ENCODE assay signal across 10 mouse cellular contexts in genomic region chr5:137455866-137456591, GRCm38 (mm10). TPM values are rescaled to one million over a fixed set of nuclear protein-coding genes. Genes with fewer than 3 reads are reported as not detected.
DNase-seq lines count a peak whose midpoint lies in the region; ATAC-seq and TF ChIP-seq lines count a peak whose summit lies in the region.
"Had no signal": no experiment of that assay in that cellular context is flagged by ENCODE, and none has a peak within 500 bp of the region (broad histone marks: within the 10 kb centered on the region; RNA-seq: fewer than 3 reads in every experiment).

No protein-coding gene starts in this region.

- H3K4me1 ChIP-seq in intestine, postnatal 0 days (replicated peaks; ENCODE audit: control insufficient read depth, insufficient read depth, low read length), result no peaks in the 10 kb centered on the region
- H3K4me1 ChIP-seq in lung, postnatal 0 days (ENCODE audit: insufficient read depth, low read depth, low read length), result no peaks in the 10 kb centered on the region
- no peaks in the 10 kb centered on the region for H3K4me1 ChIP-seq in heart, embryonic 11.5 days (ENCODE audit: control insufficient read depth, insufficient read depth, low read length)
- no peaks in the 10 kb centered on the region for H3K4me1 ChIP-seq in midbrain, embryonic 14.5 days (ENCODE audit: control insufficient read depth, insufficient read depth, low read length)
- H3K4me1 ChIP-seq: heart, embryonic 15.5 days; limb, embryonic 13.5 days had no signal

- no peaks in the 10 kb centered on the region for H3K9me3 ChIP-seq in intestine, postnatal 0 days (ENCODE audit: control insufficient read depth)
- no peaks in the 10 kb centered on the region for H3K9me3 ChIP-seq in lung, postnatal 0 days (ENCODE audit: low read length)
- no peaks in the 10 kb centered on the region for H3K9me3 ChIP-seq in heart, embryonic 11.5 days (replicated peaks; ENCODE audit: control insufficient read depth, low read length)
- no peaks in the 10 kb centered on the region for H3K9me3 ChIP-seq in midbrain, embryonic 14.5 days (ENCODE audit: control insufficient read depth, low read length)
- H3K9me3 ChIP-seq: heart, embryonic 15.5 days; limb, embryonic 13.5 days had no signal

- peak; percentile 75 for TF ChIP-seq EP300 in lung, postnatal 0 days (IDR thresholded peaks at IDR 0.05)

- DNase-seq in 3T3-L1 (ENCODE audit: low read depth, low spot score) (peak; percentile 59), liver (peak; percentile 22)
- peak; percentile 94 for DNase-seq in lung, postnatal 0 days (ENCODE audit: low spot score)
- no peak for DNase-seq in retina, embryonic 14.5 days (ENCODE audit: low spot score)
- DNase-seq in layer of hippocampus, adult 9-11 months, result no peak
- DNase-seq in midbrain, embryonic 14.5 days, result no peak

- peak; percentile 97 for ATAC-seq in intestine, postnatal 0 days
- peak; percentile 99 for ATAC-seq in lung, postnatal 0 days
- no peak for ATAC-seq in heart, embryonic 11.5 days (replicated peaks; ENCODE audit: insufficient number of reproducible peaks, low FRiP score, low TSS enrichment)
- no peak for ATAC-seq in midbrain, embryonic 14.5 days (ENCODE audit: low FRiP score, low TSS enrichment)

- no peaks in the 10 kb centered on the region for H3K27me3 ChIP-seq in intestine, postnatal 0 days (replicated peaks; ENCODE audit: control insufficient read depth, insufficient read depth, low read length)
- H3K27me3 ChIP-seq in lung, postnatal 0 days (replicated peaks; ENCODE audit: insufficient read depth, low read length), result no peaks in the 10 kb centered on the region
- H3K27me3 ChIP-seq in heart, embryonic 11.5 days (ENCODE audit: control insufficient read depth, insufficient read depth, low read length), result no peaks in the 10 kb centered on the region
- no peaks in the 10 kb centered on the region for H3K27me3 ChIP-seq in midbrain, embryonic 14.5 days (ENCODE audit: control insufficient read depth, insufficient read depth, low read length)
- H3K27me3 ChIP-seq: limb, embryonic 13.5 days had no signal

- no peak overlapping the region for H3K4me3 ChIP-seq in intestine, postnatal 0 days (ENCODE audit: low read depth, low read length)
- H3K4me3 ChIP-seq in lung, postnatal 0 days (ENCODE audit: low read depth, low read length), result no peak overlapping the region
- no peak overlapping the region for H3K4me3 ChIP-seq in heart, embryonic 11.5 days (ENCODE audit: low read depth, low read length)
- H3K4me3 ChIP-seq in midbrain, embryonic 14.5 days (replicated peaks; ENCODE audit: low read depth, low read length), result no peak overlapping the region
- H3K4me3 ChIP-seq: heart, embryonic 15.5 days; limb, embryonic 13.5 days had no signal

- peak; percentile 71 for TF ChIP-seq CTCF in intestine, postnatal 0 days (IDR thresholded peaks at IDR 0.05; ENCODE audit: low read depth)
- TF ChIP-seq CTCF in lung, postnatal 0 days (IDR thresholded peaks at IDR 0.05), result peak; percentile 48

- H3K9ac ChIP-seq in intestine, postnatal 0 days (ENCODE audit: low read depth, low read length), result no peak overlapping the region
- no peak overlapping the region for H3K9ac ChIP-seq in lung, postnatal 0 days (replicated peaks; ENCODE audit: low read depth)
- no peak overlapping the region for H3K9ac ChIP-seq in heart, embryonic 11.5 days (ENCODE audit: low read depth, low read length)
- H3K9ac ChIP-seq in midbrain, embryonic 14.5 days (replicated peaks; ENCODE audit: low read length), result no peak overlapping the region
- H3K9ac ChIP-seq: heart, embryonic 15.5 days; limb, embryonic 13.5 days had no signal

- no peaks in the 10 kb centered on the region for H3K36me3 ChIP-seq in intestine, postnatal 0 days (ENCODE audit: control insufficient read depth, insufficient read depth)
- H3K36me3 ChIP-seq in lung, postnatal 0 days (ENCODE audit: insufficient read depth, low read length), result no peaks in the 10 kb centered on the region
- H3K36me3 ChIP-seq in heart, embryonic 11.5 days (ENCODE audit: control insufficient read depth, insufficient read depth, low read length), result no peaks in the 10 kb centered on the region
- no peaks in the 10 kb centered on the region for H3K36me3 ChIP-seq in midbrain, embryonic 14.5 days (ENCODE audit: control insufficient read depth, insufficient read depth, low read length)
- H3K36me3 ChIP-seq: heart, embryonic 15.5 days; limb, embryonic 13.5 days had no signal

- no peak overlapping the region for H3K27ac ChIP-seq in intestine, postnatal 0 days (ENCODE audit: low read depth, low read length)
- H3K27ac ChIP-seq in lung, postnatal 0 days (ENCODE audit: low read length), result no peak overlapping the region
- H3K27ac ChIP-seq in heart, embryonic 11.5 days (ENCODE audit: low read depth, low read length), result no peak overlapping the region
- no peak overlapping the region for H3K27ac ChIP-seq in midbrain, embryonic 14.5 days (replicated peaks; ENCODE audit: low read depth, low read length)
- H3K27ac ChIP-seq: heart, embryonic 15.5 days; limb, embryonic 13.5 days had no signal

- WGBS in intestine, postnatal 0 days, result 24% methylated on average over 7 of the region's 7 CpGs
- 32% methylated on average over 7 of the region's 7 CpGs for WGBS in lung, postnatal 0 days
- WGBS in heart, embryonic 11.5 days (ENCODE audit: insufficient replicate concordance), result 61% methylated on average over 7 of the region's 7 CpGs
- 74% methylated on average over 7 of the region's 7 CpGs for WGBS in midbrain, embryonic 14.5 days

- no peak overlapping the region for H3K4me2 ChIP-seq in intestine, postnatal 0 days (replicated peaks; ENCODE audit: low read depth)
- H3K4me2 ChIP-seq in lung, postnatal 0 days (replicated peaks; ENCODE audit: low read depth, low read length), result no peak overlapping the region
- no peak overlapping the region for H3K4me2 ChIP-seq in heart, embryonic 11.5 days
- H3K4me2 ChIP-seq in midbrain, embryonic 14.5 days (ENCODE audit: low read length), result no peak overlapping the region
- H3K4me2 ChIP-seq: heart, embryonic 15.5 days; limb, embryonic 13.5 days had no signal

RNA-seq across cellular contexts. Expression of gene Zan, which starts 20.8 kb away (rescaled TPM):
- 0.35 and 0.42 TPM in 2 replicates for polyA plus RNA-seq in intestine, postnatal 0 days (2015; fragmentation: Nextera tagmentation; extraction: Ambion mirVana)
- 0.11 TPM in 2 replicates for polyA plus RNA-seq in lung, postnatal 0 days (2015; fragmentation: Nextera tagmentation; extraction: Ambion mirVana)
- 0.03 and 0.11 TPM in 2 replicates for polyA plus RNA-seq in heart, embryonic 11.5 days (2014; fragmentation: Nextera tagmentation; extraction: Ambion mirVana)
- polyA plus RNA-seq in midbrain, embryonic 14.5 days (2014; fragmentation: Nextera tagmentation; extraction: Ambion mirVana), result 0.11 and 0.12 TPM in 2 replicates

RNA-seq across cellular contexts. Expression of gene Pop7, which starts 46.3 kb away (rescaled TPM):
- 47.9 and 50.4 TPM in 2 replicates for polyA plus RNA-seq in intestine, postnatal 0 days (2015; fragmentation: Nextera tagmentation; extraction: Ambion mirVana)
- polyA plus RNA-seq in lung, postnatal 0 days (2015; fragmentation: Nextera tagmentation; extraction: Ambion mirVana), result 37.8 and 38.7 TPM in 2 replicates
- 46.5 and 50.0 TPM in 2 replicates for polyA plus RNA-seq in heart, embryonic 11.5 days (2014; fragmentation: Nextera tagmentation; extraction: Ambion mirVana)
- 83.7 and 103 TPM in 2 replicates for polyA plus RNA-seq in midbrain, embryonic 14.5 days (2014; fragmentation: Nextera tagmentation; extraction: Ambion mirVana)

Comparison
In these comparisons a context has a peak if more than half of its experiments do, and no peak if none do; other contexts are left out.
1. DNase-seq: peak in 3T3-L1 (single experiment), liver (single experiment) and lung, postnatal 0 days (single experiment); none in retina, embryonic 14.5 days (single experiment), layer of hippocampus, adult 9-11 months (single experiment) and midbrain, embryonic 14.5 days (single experiment).
2. ATAC-seq: peak in intestine, postnatal 0 days (single experiment) and lung, postnatal 0 days (single experiment); none in heart, embryonic 11.5 days (single experiment) and midbrain, embryonic 14.5 days (single experiment).